Mouse (Mus musculus): Measurements from ENCODE around the gene Mcl1.
"Not testable (repeated sequence)": the region's sequence is repeated elsewhere in the genome, so short reads cannot be mapped to it uniquely, and the experiment has no call there.

Mcl1 gene

GRCm38 (mm10) chr3:95685701-95686100 lies 27.1 kb downstream of the Mcl1 start:
- no peak for DNase-seq (ENCODE audit: low spot score in 2 of 2)

- DNase-seq (ENCODE audit: low spot score in 2 of 2) = no peak
Observed at GRCm38 (mm10) chr3:95686492-95687167, 28.0 kb downstream of the Mcl1 start.

GRCm38 (mm10) chr3:95687168-95687523 lies 28.6 kb downstream of the Mcl1 start:
- no peak for DNase-seq (ENCODE audit: low spot score in 2 of 2)

- DNase-seq (ENCODE audit: low spot score in 2 of 2) = no peak
Observed at GRCm38 (mm10) chr3:95687524-95688421, 29.2 kb downstream of the Mcl1 start, which contains the start of gene Adamtsl4. TSS of gene Adamtsl4 (minus strand) at chr3:95687917.

GRCm38 (mm10) chr3:95689171-95689915 lies 30.8 kb downstream of the Mcl1 start:
- DNase-seq (ENCODE audit: low spot score in 2 of 2) = no peak

- no peak for DNase-seq (ENCODE audit: low spot score in 2 of 2)
Observed at GRCm38 (mm10) chr3:95689940-95690339, 31.4 kb downstream of the Mcl1 start.

GRCm38 (mm10) chr3:95690552-95690951 lies 32.0 kb downstream of the Mcl1 start:
- DNase-seq (ENCODE audit: low spot score in 2 of 2) = not testable (repeated sequence)

- no peak for DNase-seq (ENCODE audit: low spot score in 2 of 2)
Observed at GRCm38 (mm10) chr3:95692677-95693076, 34.1 kb downstream of the Mcl1 start.

GRCm38 (mm10) chr3:95693821-95694807 lies 35.5 kb downstream of the Mcl1 start:
- DNase-seq (ENCODE audit: low spot score in 2 of 2) = no peak

- DNase-seq (ENCODE audit: low spot score in 2 of 2) = no peak
Observed at GRCm38 (mm10) chr3:95694808-95695703, 36.5 kb downstream of the Mcl1 start.

GRCm38 (mm10) chr3:95695796-95696195 lies 37.2 kb downstream of the Mcl1 start:
- no peak for DNase-seq (ENCODE audit: low spot score in 2 of 2)

- DNase-seq (ENCODE audit: low spot score in 2 of 2) = no peak
Observed at GRCm38 (mm10) chr3:95696360-95696759, 37.8 kb downstream of the Mcl1 start.

- DNase-seq (ENCODE audit: low spot score in 2 of 2) = no peak
Observed at GRCm38 (mm10) chr3:95698286-95698685, 39.7 kb downstream of the Mcl1 start.

GRCm38 (mm10) chr3:95700233-95700681 lies 41.7 kb downstream of the Mcl1 start:
- DNase-seq (ENCODE audit: low spot score in 2 of 2) = no peak

- DNase-seq (ENCODE audit: low spot score in 2 of 2) = no peak
Observed at GRCm38 (mm10) chr3:95701085-95701484, 42.5 kb downstream of the Mcl1 start.

- DNase-seq (ENCODE audit: low spot score in 2 of 2) = no peak
Observed at GRCm38 (mm10) chr3:95701877-95702540, 43.4 kb downstream of the Mcl1 start.

GRCm38 (mm10) chr3:95703276-95703675 lies 44.7 kb downstream of the Mcl1 start:
- DNase-seq (ENCODE audit: low spot score in 2 of 2) = no peak

- DNase-seq (ENCODE audit: low spot score in 2 of 2) = no peak
Observed at GRCm38 (mm10) chr3:95704612-95705011, 46.0 kb downstream of the Mcl1 start.

GRCm38 (mm10) chr3:95706273-95706672 lies 47.7 kb downstream of the Mcl1 start:
- no peak for DNase-seq (ENCODE audit: low spot score in 2 of 2)
